Mouse (Mus musculus) liver, postnatal 0 days (tissue): ENCODE measurements around the gene Med31. TPM values are rescaled to one million over a fixed set of nuclear protein-coding genes. Genes with fewer than 3 reads are reported as not detected.
"Not testable (repeated sequence)": the region's sequence is repeated elsewhere in the genome, so short reads cannot be mapped to it uniquely, and the experiment has no call there.

Experiments used
- ATAC-seq: fragments of 200-750 bp; cut with Nextera tagmentation; 2 replicates; pipeline ENCODE4 v1.8.0; 2017; ENCODE audit warnings: mild to moderate bottlenecking, moderate library complexity
- DNase-seq: peaks from one replicate; pipeline ENCODE4 v3.0.0-alpha.2; 2016
- H3K27ac ChIP-seq: fragments of 300-500 bp; sonication (generic); 2 replicates; pipeline ENCODE4 v1.5.1; 2014; ENCODE audit warnings: antibody characterized with exemption, moderate library complexity, mild to moderate bottlenecking, low read depth
- H3K27me3 ChIP-seq: fragments of 300-500 bp; sonication (generic); 2 replicates; pipeline ENCODE4 v1.6.1; 2014; ENCODE audit warnings: low read length, control low read depth, mixed read lengths; ENCODE audit not compliant: insufficient read depth
- H3K36me3 ChIP-seq: fragments of 300-500 bp; sonication (generic); replicated peaks from 2 replicates; pipeline ENCODE4 v1.6.1; 2014; ENCODE audit warnings: mild to moderate bottlenecking, control low read depth, low read length, moderate library complexity, mixed read lengths; ENCODE audit not compliant: insufficient read depth
- H3K4me1 ChIP-seq: fragments of 300-500 bp; sonication (generic); 2 replicates; pipeline ENCODE4 v1.6.1; 2014; ENCODE audit warnings: antibody characterized with exemption, mild to moderate bottlenecking, control low read depth; ENCODE audit not compliant: insufficient read depth
- H3K4me2 ChIP-seq: fragments of 300-500 bp; sonication (generic); 2 replicates; pipeline ENCODE4 v1.6.1; 2014; ENCODE audit warnings: low read depth, mild to moderate bottlenecking, low read length, moderate library complexity, mixed read lengths
- H3K4me3 ChIP-seq: fragments of 300-500 bp; sonication (generic); 2 replicates; pipeline ENCODE4 v1.5.1; 2014; ENCODE audit warnings: low read depth, low read length
- H3K9ac ChIP-seq: fragments of 300-500 bp; sonication (generic); replicated peaks from 2 replicates; pipeline ENCODE4 v1.6.1; 2014; ENCODE audit warnings: mild to moderate bottlenecking, moderate library complexity
- H3K9me3 ChIP-seq: fragments of 300-500 bp; sonication (generic); 2 replicates; pipeline ENCODE4 v1.6.1; 2016; ENCODE audit warnings: mild to moderate bottlenecking, control low read depth, low read length, mixed read lengths
- CTCF ChIP-seq: sonication (generic); IDR thresholded peaks from 2 replicates; pipeline ENCODE4 v1.5.1; 2016; ENCODE audit warnings: antibody characterized with exemption, low read depth
- EP300 ChIP-seq: IDR thresholded peaks from 2 replicates; pipeline ENCODE4 v1.6.1; 2016; ENCODE audit warnings: antibody characterized with exemption, low read depth, mild to moderate bottlenecking
- WGBS: fragments of 180-500 bp; shearing (Covaris S2); extraction: QIAGEN DNeasy Blood & Tissue Kit; methylation state at CpG from one replicate; pipeline ENCODE4 v1.1.7; 2014; ENCODE audit not compliant: insufficient replicate concordance; 5-methylcytosine and 5-hydroxymethylcytosine counted together
- polyA plus RNA-seq: library from polyadenylated mRNA; unstranded; fragments of >200 nt; fragmentation: Nextera tagmentation; extraction: Ambion mirVana; gene quantifications from 2 replicates; pipeline ENCODE4 v1.2.1, GENCODE M21; 2015

Gene Med31
- polyA plus RNA-seq, 1 experiment from 2014 or later = 12.2 TPM

DNA sequence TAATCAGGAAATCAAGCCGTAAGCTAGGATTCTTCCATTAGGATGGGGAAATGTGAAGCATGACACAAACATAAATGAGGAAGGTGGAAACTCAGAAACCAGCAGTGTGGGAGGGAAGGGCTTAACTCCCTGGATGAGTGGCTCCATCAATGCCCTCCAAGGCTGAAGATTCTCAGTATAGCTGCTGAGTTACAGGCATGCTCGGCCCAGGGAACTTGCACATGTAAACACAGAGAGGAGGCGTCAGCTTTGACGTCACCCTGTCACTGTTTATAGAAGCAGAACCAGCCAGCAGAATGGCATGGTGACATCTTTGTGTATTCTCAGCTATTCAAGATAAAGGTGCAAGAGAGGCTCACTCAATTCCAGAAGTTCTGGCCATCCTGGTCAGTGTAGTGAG lies 31.1 kb downstream of the Med31 start:
- no peak overlapping the region for H3K27ac ChIP-seq
- WGBS = 64% methylated on average over 4 of the region's 4 CpGs
- peaks cover 3% of the 10 kb centered on the region for H3K36me3 ChIP-seq
- DNase-seq (no peak), ATAC-seq (no peak)
- no peaks in the 10 kb centered on the region for H3K9me3 ChIP-seq
- no peak overlapping the region for H3K4me3 ChIP-seq
- H3K4me2 ChIP-seq = no peak overlapping the region
- no peaks in the 10 kb centered on the region for H3K27me3 ChIP-seq
- H3K9ac ChIP-seq = no peak overlapping the region
- no peaks in the 10 kb centered on the region for H3K4me1 ChIP-seq
- TF ChIP-seq EP300 (no peak), CTCF (no peak)

DNA sequence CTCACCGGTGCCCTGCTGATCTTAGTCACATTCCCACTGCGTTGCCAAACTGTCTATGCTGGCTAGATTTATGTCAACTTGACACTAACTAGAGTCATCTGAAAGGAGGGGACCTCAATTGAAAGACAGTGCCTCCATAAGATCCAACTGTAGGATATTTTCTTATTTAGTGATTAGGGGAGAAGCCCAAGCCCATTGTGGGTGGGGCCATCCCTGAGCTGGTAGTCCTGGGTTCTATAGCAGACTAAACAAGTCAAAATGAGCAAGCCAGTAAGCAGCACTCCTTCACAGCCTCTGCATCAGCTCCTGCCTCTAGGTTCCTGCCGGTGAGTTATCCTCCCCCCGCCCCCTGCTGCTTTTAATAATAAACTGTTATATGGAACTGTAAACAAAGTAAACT lies 34.3 kb downstream of the Med31 start:
- H3K36me3 ChIP-seq = peaks cover 12% of the 10 kb centered on the region
- H3K27ac ChIP-seq = no peak overlapping the region
- no peak overlapping the region for H3K4me2 ChIP-seq
- no peaks in the 10 kb centered on the region for H3K27me3 ChIP-seq
- H3K4me3 ChIP-seq = no peak overlapping the region
- no peak for TF ChIP-seq CTCF
- TF ChIP-seq EP300 = no peak
- no peak overlapping the region for H3K9ac ChIP-seq
- ATAC-seq = no peak
- no peak for DNase-seq
- H3K4me1 ChIP-seq = no peaks in the 10 kb centered on the region
- no peaks in the 10 kb centered on the region for H3K9me3 ChIP-seq
- 85% methylated on average over 4 of the region's 4 CpGs for WGBS

DNA sequence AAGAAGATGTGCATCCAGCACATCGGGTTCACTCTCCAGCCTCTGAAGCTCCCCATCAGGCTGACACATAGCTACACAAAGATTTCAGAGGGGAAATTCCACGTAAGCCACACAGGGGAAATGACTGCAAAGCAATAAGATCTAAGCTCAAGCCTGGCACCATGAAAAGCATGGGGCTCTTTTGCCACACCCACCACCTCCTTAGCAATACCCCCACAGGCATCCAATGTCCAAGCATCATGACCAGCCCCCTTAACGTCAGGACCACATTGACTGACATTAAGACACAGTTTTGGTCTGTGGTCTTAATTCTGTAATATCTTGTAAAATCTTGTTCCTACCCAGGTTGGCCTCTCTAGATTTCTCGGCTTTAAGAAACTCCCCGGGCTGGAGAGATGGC lies 34.8 kb downstream of the Med31 start:
- H3K36me3 ChIP-seq = peaks cover 16% of the 10 kb centered on the region
- ATAC-seq (no peak), DNase-seq (no peak)
- H3K9me3 ChIP-seq = no peaks in the 10 kb centered on the region
- no peak overlapping the region for H3K4me2 ChIP-seq
- H3K9ac ChIP-seq = no peak overlapping the region
- H3K27ac ChIP-seq = no peak overlapping the region
- TF ChIP-seq EP300 (no peak), CTCF (no peak)
- H3K4me1 ChIP-seq = no peaks in the 10 kb centered on the region
- no peak overlapping the region for H3K4me3 ChIP-seq
- no peaks in the 10 kb centered on the region for H3K27me3 ChIP-seq
- 87% methylated on average over 5 of the region's 5 CpGs for WGBS

DNA sequence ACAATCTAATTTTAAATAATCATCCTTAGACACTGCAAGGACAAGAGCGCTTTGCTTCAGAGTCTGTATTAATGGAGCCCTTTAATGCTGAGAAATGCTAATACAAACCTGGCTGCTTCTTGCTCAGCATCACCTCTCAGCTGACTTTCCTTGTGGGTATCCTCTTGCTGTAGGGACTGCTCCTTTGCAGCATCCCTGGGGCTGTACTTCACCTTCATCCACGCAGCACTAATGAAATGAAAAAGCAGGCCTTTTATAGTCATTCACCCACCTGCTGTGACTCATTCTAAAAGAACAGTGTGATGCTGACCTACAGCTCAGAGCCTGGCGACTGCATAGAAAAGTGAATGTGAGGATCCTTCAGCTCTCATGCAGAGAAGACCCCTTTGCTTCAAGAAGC lies 38.8 kb downstream of the Med31 start:
- peaks cover 34% of the 10 kb centered on the region for H3K36me3 ChIP-seq
- DNase-seq = no peak
- WGBS = 78% methylated on average over 3 of the region's 3 CpGs

DNA sequence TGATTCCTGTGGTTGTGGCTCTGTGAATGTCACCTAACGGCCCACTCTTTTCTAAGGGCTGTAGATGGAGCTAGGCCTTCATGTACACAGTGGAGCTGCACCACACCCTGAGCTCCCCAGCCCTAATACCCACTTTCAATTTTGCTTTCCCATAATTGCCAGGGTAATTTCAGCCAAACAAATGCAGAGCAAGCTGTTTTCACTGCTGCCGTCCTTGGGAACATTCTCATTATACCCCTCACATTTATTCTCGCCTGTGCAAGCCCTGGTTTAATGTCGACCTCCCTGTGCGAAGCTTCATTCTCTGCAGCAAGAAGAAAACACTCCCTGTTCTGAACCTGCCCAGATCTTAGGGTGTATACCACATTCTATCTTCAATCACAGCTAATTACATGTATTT lies 39.4 kb downstream of the Med31 start:
- Histone ChIP-seq H3K9ac (no peak overlapping the region), H3K4me3 (no peak overlapping the region), H3K27me3 (no peaks in the 10 kb centered on the region), H3K4me2 (no peak overlapping the region), H3K36me3 (peaks cover 34% of the 10 kb centered on the region), H3K4me1 (no peaks in the 10 kb centered on the region), H3K9me3 (no peaks in the 10 kb centered on the region), H3K27ac (no peak overlapping the region)
- no peak for TF ChIP-seq CTCF
- TF ChIP-seq EP300 = no peak
- 84% methylated on average over 5 of the region's 5 CpGs for WGBS
- DNase-seq (no peak), ATAC-seq (no peak)

More for the DNA sequence above, 38.8 kb downstream of the Med31 start:
- H3K9ac ChIP-seq = no peak overlapping the region
- no peaks in the 10 kb centered on the region for H3K9me3 ChIP-seq
- no peak for TF ChIP-seq EP300
- no peak for TF ChIP-seq CTCF
- H3K4me2 ChIP-seq = no peak overlapping the region
- no peaks in the 10 kb centered on the region for H3K27me3 ChIP-seq
- no peak overlapping the region for H3K4me3 ChIP-seq
- H3K4me1 ChIP-seq = no peaks in the 10 kb centered on the region
- H3K27ac ChIP-seq = no peak overlapping the region
- no peak for ATAC-seq

DNA sequence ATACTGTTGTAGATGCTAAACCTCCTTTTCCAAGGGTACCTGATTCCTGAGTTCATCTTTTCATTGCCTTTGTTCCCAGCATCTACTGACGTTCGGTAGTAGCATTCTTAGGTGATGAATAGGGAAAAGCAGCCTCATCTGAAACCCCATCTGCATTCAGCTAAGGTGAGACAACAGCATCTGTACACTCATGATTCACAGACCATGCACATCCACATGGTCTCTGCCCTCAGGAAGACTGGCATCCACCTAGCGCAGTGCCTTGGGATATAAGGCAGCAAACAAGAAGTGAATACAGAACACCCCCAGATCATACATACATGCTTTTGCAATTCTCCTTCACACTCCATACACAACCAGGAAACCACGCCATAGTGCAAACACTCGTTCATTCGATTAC lies 40.7 kb downstream of the Med31 start:
- no peaks in the 10 kb centered on the region for H3K9me3 ChIP-seq
- no peak for TF ChIP-seq EP300
- TF ChIP-seq CTCF = no peak
- H3K4me3 ChIP-seq = no peak overlapping the region
- H3K9ac ChIP-seq = no peak overlapping the region
- WGBS = 83% methylated on average over 6 of the region's 6 CpGs
- ATAC-seq = no peak
- H3K27me3 ChIP-seq = no peaks in the 10 kb centered on the region
- peaks cover 34% of the 10 kb centered on the region for H3K36me3 ChIP-seq
- DNase-seq = no peak
- no peak overlapping the region for H3K27ac ChIP-seq
- no peak overlapping the region for H3K4me2 ChIP-seq
- H3K4me1 ChIP-seq = no peaks in the 10 kb centered on the region

DNA sequence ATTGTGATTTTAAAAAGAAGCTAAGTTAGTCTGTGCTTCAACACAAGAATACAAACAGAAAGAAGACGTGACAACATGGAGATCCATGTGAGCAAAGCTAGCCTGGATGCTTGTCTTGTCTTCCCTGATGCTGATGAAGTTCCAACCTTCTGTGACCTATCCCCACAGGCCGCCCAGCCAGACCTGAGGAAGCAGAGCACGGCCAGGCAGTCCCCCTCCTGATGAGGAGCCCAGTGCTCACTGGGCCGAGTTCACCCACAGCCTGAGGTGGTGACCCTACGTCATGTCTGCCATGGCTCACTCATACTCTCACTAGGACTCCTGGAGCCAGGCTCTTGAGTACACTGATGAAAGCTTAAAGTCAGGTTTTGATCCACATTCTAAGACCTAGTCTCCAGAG lies 41.9 kb downstream of the Med31 start:
- Histone ChIP-seq H3K27me3 (no peaks in the 10 kb centered on the region), H3K4me1 (no peaks in the 10 kb centered on the region), H3K9ac (no peak overlapping the region), H3K9me3 (no peaks in the 10 kb centered on the region), H3K4me3 (no peak overlapping the region), H3K4me2 (no peak overlapping the region), H3K36me3 (peaks cover 34% of the 10 kb centered on the region), H3K27ac (no peak overlapping the region)
- 84% methylated on average over 5 of the region's 5 CpGs for WGBS
- DNase-seq (no peak), ATAC-seq (no peak)
- TF ChIP-seq CTCF = no peak
- TF ChIP-seq EP300 = no peak

DNA sequence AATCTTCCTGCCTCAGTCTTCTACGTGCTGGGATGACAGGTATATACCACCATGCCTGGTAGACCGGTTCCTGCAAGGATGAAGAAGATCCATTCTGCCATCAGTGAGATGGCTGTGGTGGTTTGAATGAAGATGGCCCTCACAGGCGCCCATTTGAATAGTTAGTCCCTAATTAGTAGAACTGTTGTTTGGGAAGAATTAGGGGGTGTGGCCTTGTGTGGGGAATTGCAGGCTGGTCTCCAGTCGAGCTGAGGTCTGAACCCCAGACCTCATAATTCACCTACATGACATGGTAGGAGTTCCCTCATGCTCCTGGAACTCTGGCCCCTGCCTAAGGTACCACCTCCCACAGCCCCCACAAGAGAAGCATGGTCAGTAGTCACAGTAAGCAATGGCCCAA lies 43.5 kb downstream of the Med31 start:
- WGBS = 77% methylated on average over 4 of the region's 4 CpGs
- H3K4me1 ChIP-seq, DNase-seq, H3K4me2 ChIP-seq, H3K4me3 ChIP-seq, H3K27ac ChIP-seq, H3K27me3 ChIP-seq, H3K9me3 ChIP-seq, ATAC-seq, H3K9ac ChIP-seq: not testable (repeated sequence)
- peaks cover 25% of the 10 kb centered on the region for H3K36me3 ChIP-seq
